Mouse (Mus musculus) intestine, embryonic 14.5 days (tissue): ENCODE measurements around the gene Cog1. TPM values are rescaled to one million over a fixed set of nuclear protein-coding genes. Genes with fewer than 3 reads are reported as not detected.
"Not testable (repeated sequence)": the region's sequence is repeated elsewhere in the genome, so short reads cannot be mapped to it uniquely, and the experiment has no call there.

Experiments
- ATAC-seq: fragments of 200-750 bp; cut with Nextera tagmentation; replicated peaks from 2 replicates; pipeline ENCODE4 v1.8.0; 2017; ENCODE audit warnings: low read depth, moderate number of reproducible peaks, moderate TSS enrichment, moderate library complexity; ENCODE audit not compliant: low FRiP score, low TSS enrichment
- DNase-seq: peaks from one replicate; pipeline ENCODE4 v3.0.0-alpha.2; 2018; ENCODE audit warnings: low spot score
- H3K27ac ChIP-seq: fragments of 300-500 bp; sonication (generic); 2 replicates; pipeline ENCODE4 v1.5.1; 2014; ENCODE audit warnings: low read depth, mild to moderate bottlenecking, control low read depth
- H3K27me3 ChIP-seq: fragments of 300-500 bp; sonication (generic); replicated peaks from 2 replicates; pipeline ENCODE4 v1.6.1; 2014; ENCODE audit warnings: low read length, control low read depth; ENCODE audit not compliant: control insufficient read depth, insufficient read depth
- H3K36me3 ChIP-seq: fragments of 300-500 bp; sonication (generic); 2 replicates; pipeline ENCODE4 v1.6.1; 2014; ENCODE audit warnings: low read length, control low read depth; ENCODE audit not compliant: control insufficient read depth, insufficient read depth
- H3K4me1 ChIP-seq: fragments of 300-500 bp; sonication (generic); replicated peaks from 2 replicates; pipeline ENCODE4 v1.6.1; 2014; ENCODE audit warnings: low read length, control low read depth, mixed read lengths; ENCODE audit not compliant: control insufficient read depth, insufficient read depth
- H3K4me2 ChIP-seq: fragments of 300-500 bp; sonication (generic); 2 replicates; pipeline ENCODE4 v1.6.1; 2014; ENCODE audit warnings: low read length
- H3K4me3 ChIP-seq: fragments of 300-500 bp; sonication (generic); 2 replicates; pipeline ENCODE4 v1.5.1; 2014; ENCODE audit warnings: low read depth, low read length, control low read depth, mixed read lengths
- H3K9ac ChIP-seq: fragments of 300-500 bp; sonication (generic); 2 replicates; pipeline ENCODE4 v1.6.1; 2014; ENCODE audit warnings: mild to moderate bottlenecking, low read length
- H3K9me3 ChIP-seq: fragments of 300-500 bp; sonication (generic); 2 replicates; pipeline ENCODE4 v1.6.1; 2016; ENCODE audit warnings: low read length, control low read depth; ENCODE audit not compliant: control insufficient read depth
- WGBS: fragments of 180-500 bp; shearing (Covaris S2); extraction: QIAGEN DNeasy Blood & Tissue Kit; methylation state at CpG from one replicate; pipeline ENCODE4 v1.1.7; 2014; 5-methylcytosine and 5-hydroxymethylcytosine counted together
- polyA plus RNA-seq: library from polyadenylated mRNA; unstranded; fragments of >200 nt; fragmentation: Nextera tagmentation; extraction: Ambion mirVana; gene quantifications from 2 replicates; pipeline ENCODE4 v1.2.1, GENCODE M21; 2014

The Cog1 gene
- polyA plus RNA-seq, 1 experiment from 2014 or later, result 25.2 TPM

DNA sequence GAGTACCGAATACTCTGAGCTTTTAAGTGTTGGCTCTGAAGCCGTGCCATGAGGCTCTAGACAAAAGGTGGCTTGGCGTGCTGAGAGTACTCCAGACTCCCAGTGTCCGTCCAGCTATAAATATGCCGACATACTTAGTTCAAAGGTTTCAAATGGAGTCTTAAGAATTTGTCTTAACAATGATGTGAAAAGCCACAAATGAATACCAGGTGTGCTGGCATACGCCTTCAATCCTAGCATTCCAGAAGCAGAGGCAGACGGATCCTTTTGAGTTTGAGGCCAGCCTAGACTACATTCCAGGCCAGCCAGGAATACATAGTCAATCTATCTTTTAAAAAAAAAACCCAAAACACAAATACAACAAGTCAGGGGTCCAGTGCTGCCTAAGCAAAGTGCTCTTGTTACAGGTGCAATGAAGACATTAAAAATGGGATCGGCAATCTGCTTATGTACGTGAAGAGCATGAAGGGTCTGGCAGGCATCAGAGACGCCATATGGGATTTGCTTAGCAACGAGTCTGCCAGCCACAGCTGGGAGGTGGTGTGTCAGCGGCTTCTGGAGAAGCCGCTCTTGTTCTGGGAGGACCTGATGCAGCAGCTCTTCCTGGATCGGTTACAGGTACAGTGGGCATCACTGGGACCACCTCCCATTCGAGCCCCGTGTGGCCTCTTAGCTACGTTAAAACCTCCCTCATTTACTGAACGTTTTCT is 5.7 kb downstream of the Cog1 start:
- Histone ChIP-seq H3K9me3 (no peaks in the 10 kb centered on the region), H3K4me2 (no peak overlapping the region), H3K36me3 (peaks cover 78% of the 10 kb centered on the region), H3K4me3 (no peak overlapping the region), H3K4me1 (peaks cover 11% of the 10 kb centered on the region), H3K9ac (no peak overlapping the region), H3K27me3 (no peaks in the 10 kb centered on the region), H3K27ac (no peak overlapping the region)
- ATAC-seq (no peak), DNase-seq (no peak)
- 77% methylated on average over 18 of the region's 18 CpGs for WGBS

GRCm38 (mm10) chr11:113656511-113656932 is 7.6 kb downstream of the Cog1 start:
- H3K9ac ChIP-seq, result no peak overlapping the region
- H3K4me3 ChIP-seq, result no peak overlapping the region
- no peaks in the 10 kb centered on the region for H3K27me3 ChIP-seq
- H3K36me3 ChIP-seq, result peaks cover 96% of the 10 kb centered on the region
- H3K27ac ChIP-seq, result no peak overlapping the region
- WGBS, result 94% methylated on average over 8 of the region's 8 CpGs
- ATAC-seq (no peak), DNase-seq (no peak)
- H3K4me1 ChIP-seq, result no peaks in the 10 kb centered on the region
- no peaks in the 10 kb centered on the region for H3K9me3 ChIP-seq
- H3K4me2 ChIP-seq, result no peak overlapping the region

DNA sequence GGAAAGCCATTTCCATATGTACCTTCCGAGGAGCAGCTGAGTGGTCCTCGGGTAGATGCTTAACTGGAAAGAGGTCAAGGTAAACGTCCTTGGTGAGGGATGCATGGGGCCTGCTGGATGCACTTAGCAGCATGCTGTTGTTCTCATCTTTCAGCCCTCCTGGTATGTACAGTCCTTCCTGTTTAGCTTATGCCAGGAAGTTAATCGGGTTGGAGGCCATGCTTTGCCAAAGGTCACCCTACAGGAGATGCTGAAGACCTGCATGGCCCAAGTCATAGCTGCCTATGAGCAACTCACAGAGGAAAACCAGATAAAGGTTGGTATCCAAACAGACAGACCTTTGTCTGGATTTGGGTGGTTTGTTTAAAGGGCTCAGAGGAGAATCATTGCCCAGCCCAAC is 8.3 kb downstream of the Cog1 start:
- Histone ChIP-seq H3K4me2 (no peak overlapping the region), H3K36me3 (peaks cover 100% of the 10 kb centered on the region), H3K9me3 (no peaks in the 10 kb centered on the region), H3K27ac (no peak overlapping the region), H3K27me3 (no peaks in the 10 kb centered on the region), H3K4me3 (no peak overlapping the region), H3K4me1 (no peaks in the 10 kb centered on the region), H3K9ac (no peak overlapping the region)
- DNase-seq, result no peak
- ATAC-seq, result no peak
- 48% methylated on average over 4 of the region's 4 CpGs for WGBS

- ATAC-seq, result no peak
- Histone ChIP-seq H3K9me3 (no peaks in the 10 kb centered on the region), H3K4me2 (no peak overlapping the region), H3K36me3 (peaks cover 100% of the 10 kb centered on the region), H3K27ac (no peak overlapping the region), H3K9ac (no peak overlapping the region), H3K27me3 (no peaks in the 10 kb centered on the region), H3K4me3 (no peak overlapping the region), H3K4me1 (no peaks in the 10 kb centered on the region)
- WGBS, result 87% methylated on average over 8 of the region's 8 CpGs
- no peak for DNase-seq
These were observed 9.3 kb downstream of the Cog1 start for GRCm38 (mm10) chr11:113658319-113658718.

DNA sequence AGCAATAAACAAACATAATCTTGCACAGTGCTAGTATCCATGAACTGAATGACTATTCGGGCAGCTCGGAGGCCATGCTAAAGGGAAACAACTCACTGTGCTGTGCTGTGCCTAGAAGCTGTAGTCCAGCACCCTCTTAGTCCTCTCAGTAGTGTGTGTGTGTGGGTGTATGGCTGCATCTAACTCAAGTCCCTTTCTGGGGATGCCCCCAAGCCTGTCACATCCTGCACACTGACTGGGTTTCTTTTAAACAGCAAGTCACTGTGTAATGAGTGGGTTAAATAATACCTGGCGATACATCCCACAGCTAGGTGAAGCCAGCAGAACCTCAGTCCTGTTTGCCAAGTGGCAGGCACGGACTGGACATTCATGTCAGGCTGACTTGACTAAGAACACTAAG is 9.8 kb downstream of the Cog1 start:
- Histone ChIP-seq H3K9ac (no peak overlapping the region), H3K9me3 (no peaks in the 10 kb centered on the region), H3K4me3 (no peak overlapping the region), H3K27ac (no peak overlapping the region), H3K27me3 (no peaks in the 10 kb centered on the region), H3K4me2 (no peak overlapping the region), H3K4me1 (no peaks in the 10 kb centered on the region), H3K36me3 (peaks cover 100% of the 10 kb centered on the region)
- no peak for DNase-seq
- no peak for ATAC-seq
- WGBS, result 73% methylated on average over 4 of the region's 4 CpGs

DNA sequence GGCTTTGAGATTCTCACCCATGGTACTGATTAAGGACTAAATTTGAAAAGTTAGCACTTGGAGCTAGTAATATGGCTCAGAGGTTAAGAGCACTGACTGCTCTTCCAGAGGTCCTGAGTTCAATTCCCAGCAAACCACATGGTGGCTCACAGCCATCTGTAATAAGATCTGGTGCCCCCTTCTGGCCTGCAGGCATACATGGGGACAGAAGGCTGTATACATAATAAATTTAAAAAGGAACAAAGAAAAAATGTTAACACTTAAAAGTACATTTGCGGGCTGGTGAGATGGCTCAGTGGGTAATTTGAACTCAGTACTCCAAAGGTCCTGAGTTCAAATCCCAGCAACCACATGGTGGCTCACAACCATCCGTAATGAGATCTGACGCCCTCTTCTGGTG is 11.2 kb downstream of the Cog1 start:
- not testable (repeated sequence) for H3K9me3 ChIP-seq, H3K27me3 ChIP-seq, H3K27ac ChIP-seq, DNase-seq, H3K4me2 ChIP-seq, H3K9ac ChIP-seq, ATAC-seq, H3K4me3 ChIP-seq, H3K4me1 ChIP-seq
- H3K36me3 ChIP-seq, result peaks cover 99% of the 10 kb centered on the region
- WGBS, result 93% methylated on average over 3 of the region's 3 CpGs

DNA sequence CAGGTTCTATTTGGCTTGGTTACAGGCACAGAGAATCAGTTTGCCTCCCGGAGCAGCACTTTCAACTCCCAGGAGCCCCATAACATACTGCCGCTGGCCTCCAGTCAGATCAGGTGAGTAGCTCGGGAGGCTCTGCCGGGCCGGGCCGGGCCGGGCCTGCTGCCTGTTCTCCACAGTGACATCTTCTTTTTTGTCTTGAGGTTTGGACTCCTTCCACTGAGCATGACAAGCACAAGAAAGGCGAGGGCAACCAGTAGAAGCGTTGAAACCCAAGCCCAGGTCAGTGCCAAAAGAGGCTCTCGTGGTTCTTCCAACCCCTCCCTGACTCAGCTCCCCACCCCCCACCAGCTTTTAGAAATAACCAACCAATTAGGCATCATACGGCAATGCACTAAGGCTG is 12.0 kb downstream of the Cog1 start:
- DNase-seq (no peak), ATAC-seq (no peak)
- Histone ChIP-seq H3K27ac (no peak overlapping the region), H3K9ac (no peak overlapping the region), H3K27me3 (no peaks in the 10 kb centered on the region), H3K9me3 (no peaks in the 10 kb centered on the region), H3K4me3 (no peak overlapping the region), H3K4me2 (no peak overlapping the region), H3K4me1 (no peaks in the 10 kb centered on the region), H3K36me3 (peaks cover 91% of the 10 kb centered on the region)
- 96% methylated on average over 11 of the region's 11 CpGs for WGBS

DNA sequence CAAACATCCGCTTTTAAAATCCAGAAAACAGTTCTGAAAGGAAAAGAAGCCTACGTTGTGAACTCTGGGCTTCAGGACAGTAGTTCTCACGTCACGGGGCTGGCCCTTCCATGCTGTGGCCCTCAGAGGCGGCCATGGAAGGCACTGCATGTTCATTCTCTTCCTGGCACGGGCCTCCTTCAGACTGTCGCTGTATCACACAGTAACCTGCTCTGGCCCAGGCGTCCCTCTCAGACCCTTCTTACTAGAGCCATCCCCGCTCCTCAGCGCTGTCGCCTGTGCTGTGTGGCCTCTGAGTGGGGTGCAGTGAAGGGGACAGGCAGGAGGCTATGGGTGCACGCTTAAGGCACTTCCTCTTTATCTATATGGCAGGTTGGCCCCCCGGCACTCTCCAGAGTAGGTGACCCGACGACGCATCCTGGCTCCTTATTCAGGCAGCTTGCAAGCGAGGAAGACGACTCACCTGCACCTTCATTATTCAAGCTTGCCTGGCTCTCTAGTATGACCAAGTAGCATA is 12.9 kb downstream of the Cog1 start:
- no peaks in the 10 kb centered on the region for H3K9me3 ChIP-seq
- no peaks in the 10 kb centered on the region for H3K27me3 ChIP-seq
- H3K4me3 ChIP-seq, result no peak overlapping the region
- no peak overlapping the region for H3K4me2 ChIP-seq
- H3K27ac ChIP-seq, result no peak overlapping the region
- DNase-seq (no peak), ATAC-seq (no peak)
- 90% methylated on average over 18 of the region's 18 CpGs for WGBS
- no peak overlapping the region for H3K9ac ChIP-seq
- H3K36me3 ChIP-seq, result peaks cover 82% of the 10 kb centered on the region
- H3K4me1 ChIP-seq, result no peaks in the 10 kb centered on the region; the same call in 1 of the 2 replicates

DNA sequence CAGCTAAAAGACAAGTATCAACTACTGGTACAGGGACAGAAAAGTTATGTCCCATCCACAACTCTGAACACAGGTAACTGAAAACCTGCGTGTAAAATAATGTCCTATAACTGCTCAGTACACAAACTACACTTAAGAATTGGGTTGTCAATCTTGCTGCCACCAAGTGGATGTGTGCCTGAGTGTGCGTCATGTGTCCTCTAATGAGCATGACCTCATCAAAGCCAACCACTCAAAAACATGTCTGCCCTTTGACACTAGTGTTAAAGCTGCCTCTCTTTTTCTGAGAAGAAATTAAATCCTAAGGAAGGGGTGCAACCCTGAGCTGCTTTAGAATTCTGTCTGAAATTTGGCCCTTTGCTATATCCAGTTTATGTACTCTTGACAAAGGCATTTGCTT is 15.3 kb downstream of the Cog1 start:
- peaks cover 66% of the 10 kb centered on the region for H3K36me3 ChIP-seq
- H3K4me3 ChIP-seq, result no peak overlapping the region
- H3K4me1 ChIP-seq, result peaks cover 7% of the 10 kb centered on the region; the same call in 1 of the 2 replicates
- no peak for DNase-seq
- no peak overlapping the region for H3K9ac ChIP-seq
- H3K4me2 ChIP-seq, result no peak overlapping the region
- no peaks in the 10 kb centered on the region for H3K9me3 ChIP-seq
- no peak for ATAC-seq
- H3K27me3 ChIP-seq, result no peaks in the 10 kb centered on the region
- H3K27ac ChIP-seq, result no peak overlapping the region
- 87% methylated on average over 2 of the region's 2 CpGs for WGBS
